Mouse (Mus musculus) retina, embryonic 14.5 days (tissue): ENCODE measurements around the gene Cbarp.

Source experiments
- DNase-seq: peaks from one replicate; pipeline ENCODE4 v3.0.0-alpha.2; 2015; ENCODE audit warnings: low spot score

Gene Cbarp

DNA sequence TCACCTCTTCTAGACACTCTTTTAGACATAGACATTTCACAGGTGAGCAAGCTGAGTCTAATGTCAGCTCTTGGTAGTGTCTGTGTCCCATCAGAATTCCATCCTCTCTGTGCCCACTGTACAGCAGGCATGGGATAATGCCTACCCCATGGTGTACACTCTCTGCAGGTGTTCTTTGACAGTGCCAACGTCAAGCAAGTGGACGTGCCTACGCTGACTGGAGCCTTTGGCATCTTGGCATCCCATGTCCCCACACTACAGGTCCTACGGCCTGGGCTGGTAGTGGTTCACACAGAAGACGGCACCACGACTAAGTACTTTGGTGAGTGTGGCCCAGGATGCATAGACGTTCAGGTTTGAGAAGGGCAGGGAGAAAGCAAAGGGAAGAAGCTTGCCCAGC, 3.0 kb upstream of the Cbarp start:
- DNase-seq: no peak

DNA sequence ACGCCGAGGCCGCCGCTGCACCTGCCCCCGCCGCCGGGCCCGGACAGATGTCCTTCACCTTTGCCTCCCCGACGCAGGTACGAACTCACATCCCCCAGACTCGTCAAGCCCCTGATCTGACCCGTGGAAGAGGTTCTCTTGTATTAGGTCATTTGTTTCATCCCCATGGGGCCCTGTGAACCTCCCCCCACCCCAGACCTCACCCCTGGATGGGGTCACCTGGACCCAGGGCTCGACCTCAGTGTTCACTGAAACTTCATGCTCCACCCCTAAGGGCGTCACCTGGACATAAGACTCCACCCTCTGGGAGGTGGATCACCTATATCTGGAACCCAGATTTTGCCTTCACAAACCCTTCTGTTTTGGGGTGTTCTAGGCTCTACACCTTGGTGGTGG, 1.9 kb upstream of the Cbarp start:
- DNase-seq: no peak

DNA sequence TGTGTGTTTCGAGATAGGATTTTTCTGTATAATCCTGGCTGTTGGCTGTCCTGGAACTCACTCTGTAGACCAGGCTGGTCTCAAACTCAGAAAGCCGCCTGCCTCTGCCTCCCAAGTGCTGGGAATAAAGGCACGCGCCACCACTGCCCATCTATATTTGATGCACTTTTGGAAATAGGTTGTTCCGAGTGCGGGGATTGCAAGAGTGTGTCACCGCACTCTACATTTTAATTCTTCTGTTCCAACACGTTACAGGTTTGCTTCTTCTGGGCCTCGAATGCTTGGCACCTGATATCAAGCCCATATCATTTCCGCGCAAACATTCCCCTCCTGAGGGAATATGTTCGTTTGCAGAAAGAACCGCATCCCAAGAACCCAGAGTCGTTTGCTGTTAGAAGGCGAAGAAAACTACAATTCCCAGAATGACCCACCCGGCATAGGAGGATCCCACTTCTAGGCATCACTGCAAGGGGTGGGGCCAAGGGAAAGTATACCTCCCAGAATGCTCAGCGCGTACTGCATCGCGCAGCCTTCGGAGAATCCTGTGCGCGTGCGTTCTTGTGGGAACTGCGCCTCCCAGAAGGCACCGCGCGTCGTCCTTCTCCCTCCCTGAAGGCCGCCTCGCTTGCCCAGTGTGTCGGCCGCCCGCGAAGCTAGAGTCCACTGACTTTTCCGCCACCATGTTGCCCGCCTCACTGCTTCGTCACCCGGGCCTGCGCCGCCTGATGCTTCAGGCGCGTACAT, 1.3 kb upstream of the Cbarp start:
- DNase-seq: peak; percentile 99

DNA sequence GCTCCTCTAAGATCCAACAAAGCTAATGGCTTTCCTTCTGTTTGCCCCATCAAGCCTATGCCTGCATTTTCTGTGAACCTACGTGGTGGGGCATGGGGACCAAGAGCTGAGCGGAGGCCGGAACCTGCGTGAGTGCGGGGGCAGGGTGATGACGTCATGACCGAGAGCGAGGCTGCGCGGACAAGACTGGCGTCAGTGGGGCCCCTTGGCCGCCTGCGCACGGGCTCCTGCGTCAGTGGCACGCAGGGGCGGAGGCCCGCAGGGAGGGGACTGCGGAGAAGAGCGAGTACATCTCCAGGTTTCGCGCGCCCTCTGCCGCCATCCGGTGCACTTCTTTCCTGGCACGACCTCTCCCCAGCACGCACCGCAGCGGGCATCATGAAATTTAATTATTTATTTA, 608 bp upstream of the Cbarp start:
- peak; percentile 90 for DNase-seq

DNA sequence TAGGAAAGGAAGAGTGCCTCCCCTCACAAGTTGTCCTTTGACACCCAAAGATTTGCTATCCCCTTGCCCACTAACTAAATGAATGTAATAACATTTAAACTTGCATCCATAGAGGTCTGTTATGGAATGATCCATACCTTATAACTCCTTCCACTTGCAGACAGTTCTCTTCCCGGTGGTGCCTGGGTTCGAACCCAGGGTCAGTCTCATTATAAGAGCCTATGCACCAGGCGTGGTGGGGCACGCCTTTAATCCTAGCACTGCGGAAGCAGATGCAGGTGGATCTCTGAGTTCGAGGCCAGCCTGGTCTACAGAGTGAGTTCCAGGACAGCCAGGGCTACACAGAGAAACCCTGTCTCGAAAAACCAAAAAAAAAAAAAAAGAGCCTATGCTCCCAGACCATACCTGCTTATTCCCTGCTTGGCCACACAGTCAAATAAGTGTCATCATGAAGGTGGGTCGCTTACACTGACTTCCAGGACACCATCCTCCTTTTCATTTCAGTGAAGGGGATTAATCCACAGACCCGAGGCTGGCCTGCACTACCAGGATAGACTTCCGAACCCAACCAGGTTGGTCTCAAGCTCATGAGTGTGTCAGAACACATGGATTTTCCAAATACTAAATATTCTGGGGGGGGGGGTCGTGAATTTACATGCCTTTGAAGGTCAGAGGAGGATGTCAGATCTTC, 515 bp downstream of the Cbarp start:
- no peak for DNase-seq

DNA sequence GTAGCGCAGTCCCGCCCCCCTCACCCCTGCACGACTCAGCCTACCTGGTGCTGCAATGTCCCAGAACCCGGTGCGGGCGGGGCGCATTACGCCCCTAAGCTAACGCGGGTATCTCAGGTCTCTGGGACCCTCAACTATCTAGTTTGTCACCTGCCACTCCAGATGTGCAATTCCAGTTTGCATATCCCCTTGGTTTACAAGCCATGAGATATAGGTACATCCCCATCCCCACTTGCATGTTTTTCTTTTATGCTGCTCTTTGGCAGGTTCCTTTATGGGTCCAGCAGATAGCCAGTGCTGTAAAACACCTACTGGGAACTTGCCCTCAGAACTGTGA, 1.2 kb downstream of the Cbarp start:
- no peak for DNase-seq

DNA sequence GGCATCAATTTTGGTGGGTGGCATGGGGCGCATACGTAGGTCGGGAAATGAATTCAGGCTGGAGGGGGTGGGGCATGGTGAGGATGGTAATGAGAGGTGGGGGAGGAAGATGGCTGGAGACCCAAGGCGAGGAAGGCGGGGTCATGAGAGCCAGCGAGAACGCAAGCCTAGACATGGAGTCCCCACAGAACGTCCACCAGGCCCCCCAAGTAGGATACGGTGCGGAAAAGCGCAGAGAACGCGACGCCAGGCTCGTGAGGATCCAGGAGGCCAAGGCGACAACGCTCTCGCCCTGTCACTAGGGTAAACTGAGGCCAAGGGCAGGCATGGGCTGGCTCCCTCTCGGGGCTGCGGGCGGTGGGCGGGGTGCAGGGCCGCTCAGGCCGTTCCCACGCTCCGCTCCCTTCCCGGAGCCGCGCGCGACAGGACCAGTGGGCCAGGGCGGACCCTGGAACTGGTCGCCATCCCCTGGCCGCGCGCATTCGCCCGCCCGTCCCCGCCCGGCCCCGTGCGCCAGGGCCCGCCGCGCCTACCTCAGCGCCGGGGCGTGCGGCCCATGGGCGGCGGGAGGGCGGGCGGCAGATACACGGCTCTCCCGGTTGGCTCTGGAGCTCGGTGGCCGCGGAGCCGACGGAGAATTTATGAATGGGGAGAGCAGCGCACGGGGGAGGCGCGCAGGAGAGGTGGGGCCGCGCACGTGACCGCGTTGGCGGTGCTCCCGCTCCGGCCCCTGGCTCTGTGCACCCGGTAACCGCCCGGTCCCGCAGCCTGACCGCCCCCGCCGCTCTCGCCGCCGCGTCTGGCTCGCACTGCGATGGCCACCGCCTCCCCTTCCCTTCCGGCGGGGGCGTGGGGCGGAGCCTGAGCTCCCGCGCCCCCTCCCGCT, 1.8 kb downstream of the Cbarp start, which contains the start of gene Atp5d:
TSS of gene Atp5d (plus strand) at position 80 of the 886 bp plus-strand sequence.
- peak; percentile 69 for DNase-seq

DNA sequence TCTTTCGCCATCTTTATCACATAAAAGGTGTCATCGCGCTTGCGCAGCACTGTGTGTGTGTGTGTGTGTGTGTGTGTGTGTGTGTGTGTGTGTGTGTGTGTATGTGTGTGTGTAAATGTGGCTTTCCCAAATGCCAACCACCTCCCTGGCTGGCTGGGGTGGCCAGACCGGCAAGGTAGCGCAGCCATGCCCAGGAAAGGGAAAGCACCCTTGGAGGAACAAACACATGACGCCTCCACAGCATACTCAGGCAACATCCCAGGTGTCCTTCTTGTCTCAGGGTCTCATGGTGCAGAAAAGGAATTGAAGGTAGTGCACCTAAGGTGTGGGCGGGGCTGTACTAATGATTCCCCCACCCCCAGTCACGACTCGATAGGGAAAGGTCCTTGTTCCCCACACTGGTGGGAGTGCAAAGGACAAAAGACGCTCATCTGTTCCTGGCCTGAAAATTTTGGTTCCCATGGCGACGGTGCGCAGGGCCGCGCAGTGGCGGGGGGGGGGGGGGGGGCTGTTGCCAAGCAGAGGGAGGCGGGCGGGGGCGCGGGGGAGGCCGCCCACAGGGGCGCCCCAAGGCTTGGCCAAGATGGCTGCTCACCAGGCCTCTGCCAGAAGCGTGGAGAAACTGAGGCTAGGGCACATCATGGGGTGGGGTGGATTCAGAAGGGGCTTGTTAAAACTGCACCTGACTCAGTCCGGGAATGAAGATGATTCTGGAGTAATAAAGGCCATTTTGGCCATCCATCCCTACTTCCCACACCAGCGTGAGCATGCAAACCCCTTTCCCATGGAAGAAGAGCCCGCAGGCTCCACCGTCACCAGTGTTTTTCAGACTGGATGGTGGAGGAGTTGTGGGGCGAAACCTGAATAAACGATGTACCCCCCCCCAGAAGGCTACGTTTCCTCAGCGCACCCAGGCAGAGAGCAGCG, 2.7 kb downstream of the Cbarp start:
- peak; percentile 53 for DNase-seq

DNA sequence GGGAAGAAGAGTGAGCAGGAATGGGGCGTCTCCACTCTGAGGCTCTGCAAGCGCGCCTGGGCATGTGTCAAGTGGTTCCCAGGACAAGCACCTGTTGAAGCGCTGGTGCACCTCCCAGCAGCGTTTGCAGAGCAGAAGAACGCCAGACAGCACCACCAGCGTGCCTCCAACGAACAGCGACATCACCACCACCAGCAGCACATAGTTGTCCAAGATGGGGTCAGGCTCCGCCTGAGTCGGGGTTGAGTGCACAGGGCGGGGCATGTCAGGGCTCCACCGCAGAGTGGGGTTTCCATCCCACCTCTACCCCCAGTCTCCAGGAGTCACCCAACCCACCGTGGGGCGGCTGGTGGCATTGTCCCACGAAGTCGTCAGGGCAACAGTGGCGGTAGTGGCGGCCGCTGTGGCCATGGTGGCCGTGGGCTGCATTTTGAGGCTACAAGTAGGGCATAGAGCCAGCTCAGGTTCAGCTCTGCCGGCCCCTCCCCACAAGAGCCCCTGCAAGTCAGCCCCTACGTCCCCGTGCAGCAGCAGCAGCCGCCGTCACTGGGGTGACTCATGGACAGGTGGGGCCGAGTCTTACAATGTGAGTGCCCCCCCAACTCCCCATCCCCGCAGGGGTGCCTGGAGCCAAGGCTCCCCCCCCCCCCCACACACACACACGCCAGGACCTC, 3.5 kb downstream of the Cbarp start:
- DNase-seq: peak; percentile 59

DNA sequence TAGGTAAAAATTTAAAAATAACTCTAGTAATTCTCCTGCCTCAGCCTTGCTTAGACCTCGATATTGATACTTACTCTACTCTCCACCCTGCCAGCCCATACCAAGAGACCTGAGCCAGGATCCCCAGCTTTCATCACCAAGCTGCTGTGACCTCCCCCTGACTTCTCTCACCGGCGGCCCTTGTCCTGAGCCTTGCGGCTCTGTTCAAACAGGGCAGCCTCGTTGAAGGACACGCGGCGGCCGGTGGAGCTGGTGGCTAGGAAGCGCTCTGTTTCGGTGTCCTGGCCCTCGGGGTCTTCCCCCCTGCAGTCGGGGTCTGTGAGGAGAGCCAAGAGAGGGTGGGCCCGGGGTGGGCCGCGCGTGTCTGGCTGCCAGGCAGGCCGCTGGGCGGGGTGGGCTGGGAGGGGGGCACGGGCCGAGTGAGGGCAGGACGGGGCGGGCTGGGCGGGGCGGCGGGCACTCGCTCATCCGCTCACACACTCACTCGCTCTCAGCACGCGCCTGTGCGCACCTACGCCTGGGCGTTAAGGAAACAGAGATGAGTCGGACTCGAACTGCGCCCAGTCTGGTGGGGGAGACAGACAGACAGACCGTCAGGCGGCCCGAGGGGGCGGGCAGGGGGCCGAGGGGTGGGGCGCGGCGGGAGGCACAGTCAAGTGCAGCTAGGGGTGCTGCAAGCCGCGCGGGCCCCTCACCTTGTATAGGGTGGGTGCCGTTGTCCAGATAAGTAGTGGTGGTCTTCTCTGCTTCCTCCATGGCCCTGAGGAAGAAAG, 4.3 kb downstream of the Cbarp start:
- DNase-seq: no peak

DNA sequence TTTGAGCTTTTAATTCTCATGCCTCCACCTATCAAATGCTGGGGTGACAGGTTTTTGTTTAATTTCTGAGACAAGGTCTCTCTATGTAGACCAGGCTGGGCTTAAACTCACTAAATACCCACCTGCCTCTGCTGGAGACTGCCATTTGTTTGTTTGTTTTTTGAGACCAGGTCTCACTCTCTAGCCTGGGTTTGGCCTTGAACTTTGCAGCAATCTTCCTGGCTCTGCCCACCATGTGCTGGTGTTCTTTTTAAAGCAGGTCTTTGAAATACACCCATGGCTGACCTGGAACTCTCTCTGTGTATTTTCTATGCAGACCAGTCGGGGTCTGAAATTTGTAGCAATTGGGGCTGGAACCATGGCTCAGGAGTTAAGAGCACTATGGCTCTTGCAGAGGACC, 5.0 kb downstream of the Cbarp start:
- DNase-seq: no peak

DNA sequence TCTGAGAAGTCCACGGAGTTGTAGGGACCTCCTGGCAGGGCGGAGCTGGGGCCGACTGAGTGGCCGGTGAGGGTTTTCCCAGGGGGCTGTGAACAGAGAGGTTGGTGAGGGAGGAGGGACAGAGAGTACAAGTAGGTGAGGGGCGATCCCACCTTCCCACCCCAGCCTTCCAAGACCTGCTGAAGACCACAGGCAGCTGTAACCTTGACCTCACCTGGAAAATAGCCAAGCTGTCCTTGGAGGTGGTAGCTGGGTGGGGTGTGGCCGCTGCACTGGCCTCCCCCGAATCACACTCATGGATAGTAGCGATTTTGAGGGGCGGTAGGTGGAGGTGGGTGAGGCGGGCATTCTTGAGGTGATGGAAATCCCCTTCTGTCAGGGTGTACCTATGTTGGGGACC, 5.5 kb downstream of the Cbarp start:
- DNase-seq: no peak

DNA sequence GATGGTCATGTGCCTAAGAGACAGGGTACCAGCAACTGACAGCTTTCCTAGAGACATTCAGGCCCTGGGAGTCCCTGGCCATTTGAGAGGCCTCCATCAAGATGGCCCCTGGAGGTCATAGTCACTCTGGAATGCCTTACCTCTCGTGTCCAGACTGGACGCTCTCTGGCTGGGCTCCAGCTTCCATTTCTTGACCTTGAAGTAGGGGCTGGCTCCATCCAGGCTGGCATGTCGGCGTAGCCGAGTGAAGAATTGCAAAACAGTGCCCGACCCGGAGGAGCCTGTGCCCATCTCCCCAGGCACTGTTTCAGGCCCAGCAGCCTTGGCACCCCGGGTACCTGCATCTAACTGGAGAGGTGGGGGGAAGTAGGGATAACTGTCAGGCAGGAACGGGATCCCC, 6.2 kb downstream of the Cbarp start:
- DNase-seq: no peak

DNA sequence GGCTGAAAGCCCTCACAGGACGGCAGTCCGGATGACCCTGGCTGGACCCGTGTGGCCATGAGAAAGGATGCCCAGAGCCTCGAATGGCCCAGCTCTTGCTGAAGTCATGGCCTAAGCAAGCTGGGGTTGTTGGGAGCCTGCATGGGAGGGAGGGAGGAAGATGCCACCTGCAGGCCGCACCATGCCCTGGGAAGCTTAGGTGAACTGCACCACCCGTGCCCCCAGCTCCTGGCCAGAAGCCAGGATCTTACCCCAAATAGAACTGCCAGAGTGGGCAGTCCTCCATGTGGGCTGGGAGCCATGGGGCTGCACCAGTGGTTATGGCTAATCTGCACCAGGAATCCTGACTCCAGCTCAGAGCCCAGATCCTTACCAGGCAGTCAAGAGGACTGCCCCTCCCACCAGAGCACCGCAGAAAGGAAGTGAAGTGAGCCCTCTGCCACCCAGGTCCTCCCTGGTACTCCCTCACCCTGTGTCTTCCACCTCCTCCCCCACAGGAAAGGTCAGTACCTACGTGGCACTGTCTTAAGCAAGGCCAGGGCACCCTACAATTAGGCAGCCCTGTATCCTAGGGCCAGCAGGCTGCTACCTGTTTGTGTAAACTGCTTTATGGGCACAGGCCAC, 7.3 kb downstream of the Cbarp start:
- DNase-seq: no peak

DNA sequence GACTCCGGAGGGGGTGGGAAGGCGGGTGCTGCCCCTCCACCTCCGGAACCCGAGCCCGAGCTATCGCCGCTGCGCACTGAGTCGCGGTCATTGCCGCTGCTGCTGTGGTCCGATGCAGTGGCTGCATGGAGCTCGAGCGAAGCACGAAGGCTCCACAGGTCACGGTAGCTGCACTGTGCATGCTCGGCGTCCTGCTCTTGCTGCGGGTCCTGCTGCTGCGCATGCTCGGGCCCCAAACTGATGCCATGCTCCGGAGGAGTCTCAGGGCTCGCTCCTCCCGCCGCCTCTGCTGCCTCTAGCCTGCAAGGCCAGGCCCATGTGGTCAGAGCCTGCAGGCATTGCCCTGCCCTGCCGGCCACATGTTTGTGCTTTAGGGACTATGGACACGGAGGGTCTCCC, 8.7 kb downstream of the Cbarp start:
- DNase-seq: peak; percentile 37

DNA sequence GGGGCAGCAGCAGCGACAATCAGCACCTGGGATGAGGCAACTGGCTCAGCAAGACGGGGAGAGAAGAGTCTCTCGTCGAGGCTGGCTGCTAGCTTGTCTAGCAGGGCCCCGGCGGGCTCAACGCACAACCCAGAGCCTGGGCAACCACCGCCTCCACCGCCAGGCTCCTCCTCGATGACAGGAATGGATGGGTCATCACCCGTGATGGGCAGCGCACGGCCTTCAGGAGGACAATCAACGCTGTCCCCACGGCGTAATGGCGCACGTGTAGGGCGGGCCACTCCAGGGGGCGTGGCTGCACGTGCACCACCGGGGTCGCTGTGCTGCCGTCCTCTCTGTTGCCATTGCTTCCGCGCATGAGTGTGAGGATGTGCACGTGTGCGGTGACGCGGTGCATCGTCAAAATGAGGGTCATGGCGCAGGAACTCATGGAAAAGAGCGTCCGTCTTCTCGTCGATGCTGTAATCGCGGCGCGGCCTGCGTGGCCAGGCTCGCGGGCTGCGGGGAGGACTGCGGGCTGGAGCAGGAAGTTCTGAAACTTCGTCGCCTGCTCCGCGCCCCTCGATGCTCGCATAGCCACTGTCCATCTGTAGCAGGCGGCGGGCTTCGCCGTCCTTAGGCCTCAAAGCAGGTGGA, 9.2 kb downstream of the Cbarp start:
- peak; percentile 51 for DNase-seq

DNA sequence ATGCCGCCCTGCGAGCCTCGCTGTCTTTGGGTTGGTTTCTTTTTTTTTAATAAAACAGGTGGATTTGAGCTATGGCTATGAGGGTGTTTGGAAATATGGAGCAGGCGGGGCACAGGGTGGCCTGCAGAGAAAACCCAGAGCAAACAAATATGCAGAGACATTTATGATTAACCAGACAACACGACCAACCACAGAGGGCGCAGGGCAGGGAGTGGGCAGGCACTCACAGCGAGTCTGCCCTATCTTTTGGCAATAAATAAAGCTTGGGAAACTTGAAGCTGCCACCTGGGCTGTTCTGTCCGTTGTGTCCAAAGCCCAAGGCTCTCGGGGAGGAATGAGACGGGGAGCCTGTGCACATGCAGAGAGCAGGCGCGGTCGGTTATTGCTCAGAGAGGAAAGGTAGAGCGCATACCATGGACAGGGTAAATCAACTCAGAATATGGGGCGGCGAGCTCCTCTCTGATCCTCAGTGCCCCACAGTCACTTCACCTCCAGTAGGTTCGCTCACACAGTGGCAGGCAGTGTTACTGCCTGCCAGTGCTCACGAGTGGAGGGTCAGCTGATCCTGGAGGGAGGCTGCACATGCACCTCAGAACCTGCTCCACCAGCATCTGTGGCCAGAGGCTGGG, 10.1 kb downstream of the Cbarp start:
- DNase-seq: no peak

DNA sequence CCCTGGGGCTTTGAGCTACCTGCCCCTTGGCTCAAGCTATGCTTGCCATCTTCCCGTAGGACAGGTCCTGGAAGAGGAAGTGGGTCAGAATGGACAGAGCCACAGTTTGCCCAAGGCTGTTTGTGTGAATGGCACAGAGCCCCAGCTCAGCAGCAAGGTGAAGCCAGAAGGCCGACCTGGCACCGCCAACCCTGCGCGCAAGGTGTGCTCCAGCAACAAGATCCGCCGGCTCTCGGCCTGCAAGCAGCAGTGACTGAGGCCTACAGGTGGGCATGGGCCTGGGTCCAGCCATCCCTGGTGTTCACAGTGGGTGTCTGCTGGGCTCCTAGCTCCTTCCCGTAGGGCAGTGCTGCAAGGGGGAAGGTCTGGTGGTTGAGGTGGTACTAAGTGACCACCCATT, 10.8 kb downstream of the Cbarp start:
- DNase-seq: no peak

DNA sequence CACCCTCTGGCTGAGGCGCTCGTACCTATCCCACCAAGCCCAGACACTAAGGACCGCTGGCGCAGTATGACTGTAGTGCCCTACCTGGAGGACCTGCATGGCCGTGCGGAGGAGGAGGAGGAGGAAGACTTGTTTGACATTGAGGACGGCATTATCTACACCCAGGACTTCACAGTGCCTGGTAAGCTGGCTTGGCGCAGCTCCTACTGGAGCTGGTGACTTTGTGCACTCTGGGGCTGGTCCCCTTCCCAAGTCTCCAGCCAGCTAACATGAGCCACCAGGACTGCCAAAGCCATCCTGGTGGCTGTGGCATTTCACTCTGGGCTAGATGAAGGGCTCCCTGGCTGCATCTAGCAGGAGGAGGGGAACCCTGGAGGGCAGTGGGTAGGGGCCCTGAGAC, 12.7 kb downstream of the Cbarp start:
- DNase-seq: no peak
